Mouse (Mus musculus) spleen, adult 12 weeks (tissue): ENCODE measurements at regions not wholly inside any gene's neighbourhood (a gene's known extent, or its start where the extent isn't known, plus 50 kb on each side); places are given as distances from the start of the nearest gene placed in this dataset.

ENCODE experiments used
- DNase-seq: peaks from one replicate; pipeline ENCODE4 v3.0.0; 2022; ENCODE audit warnings: low spot score

DNA sequence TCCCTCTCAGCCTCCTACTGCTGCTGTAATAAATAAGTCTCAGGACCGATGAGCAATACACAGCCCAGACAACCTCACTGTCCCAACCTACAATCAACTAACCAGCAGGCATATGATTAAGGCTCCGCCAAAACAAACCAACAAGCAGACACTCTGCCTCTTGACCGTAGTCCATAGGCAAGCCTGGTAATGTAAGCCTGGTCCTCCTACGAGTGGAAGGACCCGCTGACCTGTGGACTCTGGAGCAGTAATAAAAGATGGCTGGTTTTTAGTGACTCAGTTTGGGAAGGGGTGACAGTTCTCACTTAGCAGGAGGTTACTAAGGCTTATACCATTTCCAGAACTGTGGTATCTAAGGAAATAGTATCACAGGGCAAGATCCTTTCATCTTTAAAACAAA, 53.4 kb downstream of the Gm47996 start:
- DNase-seq = no peak

DNA sequence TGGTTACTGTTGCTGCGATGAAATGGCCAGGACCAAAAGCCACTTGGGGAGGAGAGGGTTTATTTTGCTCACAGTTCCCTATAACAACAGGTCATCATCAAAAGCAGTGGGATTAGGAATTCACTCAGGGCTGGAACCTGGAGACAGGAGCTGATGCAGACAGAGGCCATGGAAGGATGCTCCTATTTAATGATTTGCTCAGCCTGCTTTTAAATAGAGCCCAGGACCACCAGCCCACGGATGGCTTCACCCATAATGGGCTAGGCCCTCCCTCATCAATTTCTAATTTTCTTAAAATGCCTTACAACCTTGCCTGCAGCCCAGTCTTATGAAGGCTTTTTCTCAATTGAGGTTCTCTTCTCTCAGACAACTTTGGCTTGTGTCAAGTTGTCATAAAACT, 53.9 kb downstream of the Gm47996 start:
- no peak for DNase-seq

DNA sequence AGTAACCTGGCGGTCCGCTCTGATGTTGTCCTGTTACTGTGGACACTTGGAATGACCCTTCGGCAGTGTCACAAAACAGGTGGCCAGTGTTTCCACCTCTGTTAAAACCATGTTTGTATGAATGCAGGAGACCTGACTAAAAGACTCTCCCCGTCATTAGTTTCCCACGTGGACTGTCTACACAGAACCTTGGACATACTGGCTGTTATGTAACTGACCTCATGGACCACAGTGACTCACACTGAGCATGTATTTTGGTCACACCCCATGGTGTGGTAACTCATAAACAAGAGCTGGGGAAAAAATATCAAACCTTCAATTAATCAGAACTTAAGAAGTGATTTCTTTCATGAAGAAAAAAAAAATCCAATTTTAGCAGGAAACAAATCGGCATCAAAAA, 54.9 kb downstream of the Gm47996 start:
- DNase-seq = no peak

DNA sequence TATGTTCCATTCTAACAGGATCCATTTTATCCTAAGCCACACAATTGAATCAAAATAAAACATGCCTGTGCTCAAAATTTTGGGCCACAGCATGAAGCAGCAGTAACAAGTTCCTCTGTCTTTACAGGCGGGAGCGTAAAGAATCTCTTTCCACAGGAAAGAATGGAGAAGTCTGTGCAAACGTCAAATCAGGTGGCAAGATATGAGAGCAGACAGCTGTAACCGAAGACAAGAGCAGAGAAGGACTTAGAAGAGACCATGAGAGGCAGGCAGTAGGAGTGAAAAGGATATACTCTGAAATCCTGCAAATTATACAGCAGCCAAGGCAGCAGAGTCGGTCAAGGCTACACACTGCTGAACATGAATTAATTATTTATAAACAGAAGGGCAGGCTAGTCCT, 55.7 kb downstream of the Gm47996 start:
- DNase-seq = no peak

DNA sequence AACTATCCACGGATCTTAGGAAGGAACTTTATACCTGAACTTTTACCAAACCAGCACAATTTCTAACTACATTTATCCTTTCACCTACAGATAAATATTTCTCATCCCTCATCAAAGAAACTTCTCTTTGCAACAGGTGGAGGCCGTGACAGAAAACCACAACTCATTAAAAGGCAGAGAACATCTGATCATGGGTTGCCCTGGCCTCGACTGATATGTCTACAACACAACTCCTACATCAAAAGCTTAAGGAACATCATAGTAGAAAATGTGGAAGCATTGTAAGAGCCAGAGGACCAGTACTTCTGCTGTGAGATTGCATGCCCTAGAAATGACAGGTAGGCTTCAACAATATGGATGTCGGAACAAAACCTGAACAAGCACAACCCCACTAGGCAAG, 56.8 kb downstream of the Gm47996 start:
- DNase-seq = no peak

DNA sequence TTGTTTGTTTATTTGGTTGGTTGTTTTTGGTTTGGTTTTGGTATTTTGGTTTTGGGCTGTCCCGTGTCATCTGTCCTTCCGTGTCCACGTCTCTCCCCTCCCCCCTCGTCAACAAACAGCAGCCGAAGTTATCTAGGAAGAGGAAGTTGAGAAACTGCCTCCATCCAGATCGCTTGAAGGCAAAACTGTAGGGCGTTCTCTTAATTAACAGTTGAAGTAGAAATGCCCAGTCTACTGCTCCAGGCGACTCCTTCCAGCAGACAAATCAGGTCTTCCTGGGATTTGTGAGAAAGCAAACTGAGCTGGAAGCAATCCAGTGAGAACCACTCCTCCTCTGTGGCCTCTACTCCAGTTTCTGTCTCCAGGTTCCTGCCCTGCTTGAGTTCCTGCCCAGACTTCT, 60.8 kb downstream of the Gm47996 start:
- DNase-seq = no peak

DNA sequence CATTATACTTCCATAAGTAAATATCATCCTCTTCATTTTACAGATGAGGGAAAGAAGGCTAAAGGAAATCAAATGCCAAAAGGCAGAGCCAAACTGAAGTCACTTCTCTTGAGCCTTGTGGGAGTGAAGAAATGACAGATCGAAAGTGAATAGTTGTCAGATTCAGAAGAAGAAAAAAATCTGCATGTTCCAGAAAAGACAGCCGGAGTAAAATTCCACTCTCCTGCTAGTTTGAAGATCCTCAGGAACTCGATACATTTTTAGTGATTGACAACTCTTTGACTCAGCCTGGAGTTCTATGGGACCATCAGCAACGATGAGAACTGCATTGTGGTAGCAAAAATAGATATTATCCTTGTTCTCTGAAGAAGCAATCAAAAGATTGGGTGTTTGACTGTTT, 64.4 kb downstream of the Gm47996 start:
- DNase-seq = no peak

DNA sequence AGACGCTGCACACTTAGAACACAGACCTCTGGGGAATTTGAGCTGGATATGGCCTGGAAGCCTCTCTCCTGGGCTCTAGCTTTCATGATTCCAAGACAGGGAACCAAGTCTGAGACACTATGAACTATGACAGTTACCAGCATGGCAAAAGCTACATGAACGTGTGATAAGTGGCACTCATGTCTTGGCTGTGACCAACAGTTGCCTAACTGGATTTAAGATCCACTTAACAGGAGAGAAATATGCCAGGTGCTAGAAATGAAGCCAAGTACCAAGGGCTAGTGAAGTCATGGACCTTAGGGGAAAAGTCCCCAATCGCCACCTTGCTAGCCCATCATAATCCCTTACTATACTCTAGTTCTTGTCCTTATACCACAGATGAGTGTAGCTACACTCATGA, 65.7 kb downstream of the Gm47996 start:
- DNase-seq = no peak

DNA sequence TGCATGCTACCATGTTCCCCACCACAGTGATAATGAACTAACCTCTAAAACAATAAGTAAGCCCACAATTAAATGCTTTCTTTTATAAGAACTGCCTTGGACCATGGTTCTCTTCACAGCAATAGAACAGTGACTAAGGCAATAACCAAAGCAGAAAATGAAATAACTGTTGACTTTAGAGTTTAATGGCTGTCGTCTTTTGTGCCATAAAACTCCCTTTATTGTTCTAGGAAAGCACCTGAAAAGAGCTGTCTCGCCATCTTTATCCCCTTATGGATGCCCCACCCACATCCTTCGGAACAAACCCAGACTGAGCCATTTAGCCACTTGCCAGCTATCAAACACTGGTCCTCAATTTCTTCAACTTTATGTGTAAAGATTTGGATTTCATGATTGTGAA, 64.3 kb upstream of the Ivns1abp start:
- DNase-seq = no peak

DNA sequence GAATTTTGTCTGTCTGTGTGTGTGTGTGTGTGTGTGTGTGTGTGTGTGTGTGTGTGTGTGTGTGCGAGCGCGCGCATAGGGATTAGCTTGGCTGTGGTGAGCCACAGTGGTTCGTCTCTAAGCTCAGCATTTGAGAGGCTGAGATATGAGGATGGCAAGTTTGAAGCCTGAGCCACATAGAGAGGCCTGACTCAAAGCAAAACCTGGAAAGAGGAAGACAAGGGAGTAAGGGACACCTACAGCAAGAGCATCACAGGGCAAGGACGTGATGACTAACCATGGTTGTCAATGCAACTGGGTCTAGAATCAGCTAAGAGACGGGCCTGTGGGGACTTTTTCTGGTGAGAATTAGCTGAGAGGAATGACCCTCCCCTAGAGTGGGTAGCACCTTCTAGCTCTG, 59.2 kb upstream of the Ivns1abp start:
- no peak for DNase-seq

DNA sequence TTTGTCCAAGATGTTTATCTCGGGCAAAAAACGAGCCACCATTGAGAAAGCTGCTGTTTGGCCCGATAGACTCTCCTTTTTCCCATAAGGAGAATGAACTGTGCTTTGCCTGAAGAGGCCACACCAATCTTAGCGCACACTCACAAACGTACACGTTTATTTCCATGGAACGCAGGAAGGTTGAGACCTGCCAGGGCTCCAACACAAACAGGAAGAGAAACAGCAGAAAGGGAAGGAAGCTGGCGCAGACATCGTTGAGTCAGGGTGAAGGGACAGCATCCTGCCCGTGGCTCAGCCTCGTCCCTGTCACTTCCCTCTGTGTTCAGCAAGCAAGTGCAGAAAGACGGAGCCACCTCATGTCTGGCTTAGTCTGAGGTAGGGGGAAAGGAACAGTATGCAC, 56.8 kb upstream of the Ivns1abp start:
- peak; percentile 12 for DNase-seq

DNA sequence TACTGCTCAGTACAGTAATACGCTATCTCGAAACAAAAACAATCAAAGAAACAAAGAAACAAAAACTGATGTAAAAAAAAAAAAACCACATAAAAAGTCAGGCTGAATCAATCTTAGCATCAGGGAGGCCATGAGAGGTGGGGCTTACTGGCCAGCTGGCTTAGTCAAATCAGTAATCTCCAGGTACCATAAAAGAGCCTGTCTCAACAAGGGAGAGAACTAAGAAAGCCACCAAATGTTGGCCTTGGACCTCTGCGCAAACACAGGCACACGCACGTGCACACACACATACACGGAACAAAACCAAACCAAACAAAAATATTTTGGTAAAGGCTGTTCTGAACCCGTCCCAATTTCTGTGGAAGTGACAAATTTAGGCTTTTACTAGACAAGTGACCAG, 55.2 kb upstream of the Ivns1abp start:
- DNase-seq = no peak

DNA sequence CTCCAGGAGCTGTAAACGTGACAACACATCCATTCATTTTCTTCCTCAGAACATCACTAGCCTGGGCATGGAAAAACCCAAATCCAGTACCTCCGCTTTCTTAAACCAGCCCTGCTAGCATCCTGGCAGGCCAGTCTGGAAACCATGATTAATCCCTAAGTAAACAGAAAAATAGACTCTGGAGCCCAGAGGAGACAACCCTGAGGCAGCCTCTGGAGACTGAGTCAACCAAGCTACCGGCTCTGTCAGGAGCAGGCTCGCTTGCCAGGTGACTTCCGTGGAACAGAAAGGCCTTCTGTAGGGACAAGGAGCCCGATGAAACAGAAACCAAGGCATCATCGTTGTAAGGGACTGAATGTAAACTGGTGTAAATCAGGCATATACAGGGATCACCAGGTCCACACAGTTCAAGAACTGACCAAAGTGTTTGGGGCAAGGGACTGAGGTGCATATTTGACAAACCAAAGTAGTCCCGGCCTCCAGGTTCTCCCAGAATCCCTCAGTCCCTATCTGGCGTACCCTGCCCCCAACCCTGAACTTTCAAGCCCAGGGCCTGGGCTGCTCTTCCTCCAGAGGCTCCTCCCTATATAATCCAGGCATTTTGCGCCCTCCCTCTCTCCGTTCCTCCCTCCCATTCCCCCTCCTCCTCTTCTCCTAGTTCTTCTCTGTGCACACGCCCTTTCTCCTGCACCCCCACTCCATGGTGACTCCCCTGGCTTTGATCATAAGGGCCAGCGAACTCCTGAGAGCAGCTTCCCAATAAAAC, 54.6 kb upstream of the Ivns1abp start:
- no peak for DNase-seq

DNA sequence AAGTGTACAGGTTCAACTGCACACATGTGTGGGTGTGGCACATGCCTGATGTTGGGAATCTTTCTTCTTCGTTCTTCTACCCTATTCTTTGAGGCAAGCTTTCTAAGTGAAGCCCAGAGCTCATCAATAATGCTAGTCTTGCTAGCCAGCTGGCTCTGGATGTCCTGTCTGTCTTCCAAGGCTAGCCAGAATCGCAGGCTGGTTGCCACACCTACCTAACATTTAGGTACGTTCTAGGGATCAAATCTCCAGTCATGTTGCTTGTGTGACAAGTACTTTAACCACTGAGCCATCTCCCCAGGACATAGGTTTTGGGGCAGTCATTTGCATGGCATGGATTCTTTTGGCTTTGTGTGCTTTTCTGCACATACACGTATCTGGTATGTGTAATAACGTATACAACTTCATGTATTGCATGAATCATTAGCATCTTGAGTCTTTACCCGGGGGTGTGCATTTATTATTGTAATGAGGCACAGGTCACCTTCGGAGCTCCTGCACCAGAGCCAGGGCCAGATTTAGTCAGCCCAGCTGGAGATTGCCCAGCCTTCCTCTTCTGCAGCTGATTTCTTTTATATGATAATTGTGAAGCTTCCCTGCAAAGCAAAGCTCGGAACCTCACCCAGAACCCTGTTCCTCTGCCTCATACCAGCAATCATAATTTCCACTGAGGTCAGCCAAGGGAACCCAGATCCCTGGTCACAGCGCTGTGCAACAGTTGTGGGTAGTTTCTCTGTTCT, 50.8 kb upstream of the Ivns1abp start:
- no peak for DNase-seq
